Mouse (Mus musculus): ENCODE data around the gene Card6. TPM values are rescaled to one million over a fixed set of nuclear protein-coding genes. Genes with fewer than 3 reads are reported as not detected.
"Not testable (repeated sequence)": the region's sequence is repeated elsewhere in the genome, so short reads cannot be mapped to it uniquely, and the experiment has no call there.

Card6 gene
- total and polyA plus RNA-seq, 3 experiments, result 0.08 to 0.13 TPM; not detected in 1

DNA sequence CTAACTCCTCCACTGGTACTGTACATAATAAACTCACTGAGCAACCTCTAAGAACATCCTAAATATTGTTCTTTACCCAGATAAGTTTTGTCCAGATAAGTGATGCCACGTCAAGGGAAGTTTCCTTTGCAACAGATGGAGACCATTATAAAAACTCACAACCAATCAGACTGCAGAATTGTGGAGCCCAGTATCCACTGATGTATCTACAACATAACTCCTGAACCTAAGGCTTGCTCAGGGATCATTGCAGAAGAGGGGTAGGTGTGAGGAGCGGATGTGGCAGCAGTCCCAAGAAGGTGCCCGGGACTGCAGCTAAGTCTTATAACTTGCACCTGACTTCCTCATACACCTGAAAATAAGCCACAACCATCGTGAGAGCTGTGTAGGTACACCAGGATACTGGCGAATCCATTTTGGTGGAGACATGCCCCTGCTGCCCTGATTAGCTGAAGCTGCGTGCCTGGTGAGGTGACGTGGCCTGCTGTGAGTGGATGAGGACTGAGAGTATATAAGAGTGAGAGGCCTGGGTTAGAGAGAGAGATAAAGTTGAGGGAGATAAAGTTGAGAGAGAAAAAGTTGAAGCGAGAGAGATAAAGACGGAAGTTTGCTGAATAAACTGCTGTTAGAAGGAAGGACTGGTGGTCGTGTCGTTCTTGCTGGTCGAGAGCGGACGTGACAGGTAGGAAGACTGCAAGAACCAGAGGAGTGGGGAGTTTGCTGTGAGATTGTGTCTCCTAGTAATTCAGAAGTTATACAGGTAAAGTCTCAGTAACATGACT, 22.7 kb upstream of the Card6 start:
- TF ChIP-seq ETS1 (IDR thresholded peaks at IDR 0.05; ENCODE audit: low read depth, low read length) (peak; percentile 25; the same call in 1 of the 2 replicates), TBP (IDR thresholded peaks at IDR 0.05; ENCODE audit: low read depth, low read length) (peak; percentile 63; the same call in 1 of the 2 replicates), NELFE (IDR thresholded peaks at IDR 0.05; ENCODE audit: low read depth, low read length) (peak; percentile 21; the same call in 1 of the 2 replicates), RCOR1 (IDR thresholded peaks at IDR 0.05; ENCODE audit: low read depth, low read length) (peak; percentile 28; the same call in 1 of the 2 replicates), GATA1 (IDR thresholded peaks at IDR 0.05; ENCODE audit: low read depth, low read length) (peak; percentile 76), POLR2A (IDR thresholded peaks at IDR 0.05; ENCODE audit: control insufficient read depth in 1 of 2, insufficient read depth in 1 of 2, low read depth in 1 of 2, low read length in 2 of 2, poor library complexity in 1 of 2) (peak in 1 of 2 experiments; percentile 43; a peak in 1 of 4 replicates), ELF1 (IDR thresholded peaks at IDR 0.05; ENCODE audit: low read depth, low read length) (peak; percentile 33; the same call in 1 of the 2 replicates), SIN3A (IDR thresholded peaks at IDR 0.05; ENCODE audit: low read length) (peak; percentile 40; the same call in 1 of the 2 replicates), ZMIZ1 (IDR thresholded peaks at IDR 0.05; ENCODE audit: low read depth, low read length) (0 out of 2 replicates have a peak, but pooled peaks have one; percentile 33), HCFC1 (IDR thresholded peaks at IDR 0.05; ENCODE audit: low read depth, low read length) (0 out of 2 replicates have a peak, but pooled peaks have one; percentile 34), EP300 (IDR thresholded peaks at IDR 0.05; ENCODE audit: low read depth in 1 of 2, low read length in 2 of 2) (peak; percentile 43 to 46; a peak in 1 of 4 replicates)
- not testable (repeated sequence) for H3K27me3 ChIP-seq (ENCODE audit: control insufficient read depth in 1 of 2, insufficient read depth in 2 of 2, low read length in 2 of 2); H3K79me2 ChIP-seq (ENCODE audit: control insufficient read depth, insufficient read depth, low read length, poor library complexity); H3K9me3 ChIP-seq (replicated peaks; ENCODE audit: insufficient read depth, low read length)
- Histone ChIP-seq H3K36me3 (ENCODE audit: control insufficient read depth in 1 of 2, insufficient read depth in 2 of 2, low read length in 2 of 2) (peaks cover 0 to 45% of the 10 kb centered on the region in 2 experiments; a peak in 2 of 4 replicates), H3K4me3 (ENCODE audit: control insufficient read depth in 1 of 2, insufficient read depth in 1 of 2, low read depth in 2 of 2, low read length in 2 of 2) (peak overlapping the region; percentile 28 to 48), H3K4me1 (ENCODE audit: control insufficient read depth in 1 of 2, insufficient read depth in 2 of 2, low read length in 2 of 2) (peaks cover 16 to 36% of the 10 kb centered on the region in 2 experiments), H3K9ac (ENCODE audit: control insufficient read depth, low read depth, low read length, poor library complexity, severe bottlenecking) (peak overlapping the region; percentile 41), H3K27ac (ENCODE audit: control insufficient read depth, low read depth, low read length) (peak overlapping the region; percentile 93)
- DNase-seq (ENCODE audit: low read depth, low spot score), result peak; percentile 62

DNA sequence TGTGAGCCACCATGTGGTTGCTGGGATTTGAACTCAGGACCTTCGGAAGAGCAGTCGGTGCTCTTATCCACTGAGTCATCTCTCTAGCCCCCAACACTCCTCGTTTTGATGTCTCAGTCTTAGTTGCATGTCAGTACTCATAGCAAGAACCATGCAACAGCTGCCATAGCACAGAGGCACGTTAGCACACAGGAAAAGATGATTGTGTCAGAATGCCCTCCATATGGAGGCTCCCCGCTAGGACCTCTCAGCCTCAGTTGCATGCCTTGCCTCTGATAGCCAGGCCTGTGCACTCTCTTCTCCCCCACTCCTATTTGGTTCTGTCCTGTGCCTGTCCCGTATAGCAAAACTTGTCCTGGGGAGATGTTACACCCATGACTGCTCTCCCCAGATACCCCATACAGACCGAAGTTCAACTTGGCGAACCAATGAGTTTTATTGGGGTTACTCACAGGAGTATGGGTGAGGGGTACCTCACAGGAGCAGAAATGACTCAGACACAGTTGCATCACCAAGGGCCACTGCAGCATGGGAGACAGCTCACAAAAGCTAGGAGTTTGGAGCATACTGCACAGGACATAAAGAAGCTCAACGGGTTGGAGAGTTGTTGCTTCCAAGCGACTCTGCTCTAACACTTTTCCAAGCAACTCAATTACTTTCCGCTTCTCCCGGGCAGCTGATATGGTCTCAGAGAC, 20.9 kb upstream of the Card6 start:
- H3K9ac ChIP-seq (ENCODE audit: control insufficient read depth, low read depth, low read length, poor library complexity, severe bottlenecking), result no peak overlapping the region
- TF ChIP-seq POLR2AphosphoS5 (IDR thresholded peaks at IDR 0.05; ENCODE audit: borderline replicate concordance, low read depth, low read length) (no peak), RCOR1 (IDR thresholded peaks at IDR 0.05; ENCODE audit: low read depth, low read length) (no peak), SIN3A (IDR thresholded peaks at IDR 0.05; ENCODE audit: low read length) (no peak), CTCF (IDR thresholded peaks at IDR 0.05 in 2 of 3, conservative IDR thresholded peaks at IDR 0.05 in 1 of 3; ENCODE audit: control insufficient read depth in 1 of 3, insufficient read depth in 1 of 3, low read depth in 2 of 3, low read length in 3 of 3, poor library complexity in 1 of 3, severe bottlenecking in 1 of 3) (no peak), GATA1 (IDR thresholded peaks at IDR 0.05; ENCODE audit: low read depth, low read length) (no peak), MAX (IDR thresholded peaks at IDR 0.05; ENCODE audit: low read length) (no peak)
- no peak for DNase-seq (ENCODE audit: low read depth, low spot score)
- no peaks in the 10 kb centered on the region for H3K27me3 ChIP-seq (ENCODE audit: control insufficient read depth in 1 of 2, insufficient read depth in 2 of 2, low read length in 2 of 2)
- peaks cover 16 to 32% of the 10 kb centered on the region in 2 experiments for H3K4me1 ChIP-seq (ENCODE audit: control insufficient read depth in 1 of 2, insufficient read depth in 2 of 2, low read length in 2 of 2)
- H3K27ac ChIP-seq (ENCODE audit: control insufficient read depth, low read depth, low read length), result peak overlapping the region; percentile 9; the same call in 1 of the 2 replicates
- H3K4me3 ChIP-seq (ENCODE audit: control insufficient read depth in 1 of 2, insufficient read depth in 1 of 2, low read depth in 2 of 2, low read length in 2 of 2), result no peak overlapping the region
- H3K79me2 ChIP-seq (ENCODE audit: control insufficient read depth, insufficient read depth, low read length, poor library complexity), result no peaks in the 10 kb centered on the region
- H3K36me3 ChIP-seq (ENCODE audit: control insufficient read depth in 1 of 2, insufficient read depth in 2 of 2, low read length in 2 of 2), result peaks cover 0 to 48% of the 10 kb centered on the region in 2 experiments; a peak in 2 of 4 replicates
- no peaks in the 10 kb centered on the region for H3K9me3 ChIP-seq (replicated peaks; ENCODE audit: insufficient read depth, low read length)

Measured in MEL (cell line).